Mouse (Mus musculus): ENCODE measurements around the gene Rhot1. TPM values are rescaled to one million over a fixed set of nuclear protein-coding genes. Genes with fewer than 3 reads are reported as not detected.

Rhot1 gene
- polyA plus RNA-seq, 1 experiment = 54.1 TPM

GRCm38 (mm10) chr11:80271096-80271495, 62.3 kb downstream of the Rhot1 start:
- Histone ChIP-seq H3K27ac (ENCODE audit: insufficient read depth, low read length) (no peak overlapping the region), H3K4me1 (ENCODE audit: control insufficient read depth, insufficient read depth, low read length) (no peaks in the 10 kb centered on the region; the same call in 1 of the 2 replicates), H3K4me3 (ENCODE audit: insufficient read depth, low read length) (no peak overlapping the region)
- TF ChIP-seq CTCF (IDR thresholded peaks at IDR 0.05; ENCODE audit: extremely low read depth, insufficient read depth, low read length) = no peak
- TF ChIP-seq POLR2A (IDR thresholded peaks at IDR 0.05; ENCODE audit: extremely low read depth, insufficient read depth, low read length) = no peak

GRCm38 (mm10) chr11:80275011-80275410, 66.2 kb downstream of the Rhot1 start:
- TF ChIP-seq CTCF (IDR thresholded peaks at IDR 0.05; ENCODE audit: extremely low read depth, insufficient read depth, low read length) (no peak), POLR2A (IDR thresholded peaks at IDR 0.05; ENCODE audit: extremely low read depth, insufficient read depth, low read length) (no peak)
- H3K27ac ChIP-seq (ENCODE audit: insufficient read depth, low read length) = no peak overlapping the region
- H3K4me3 ChIP-seq (ENCODE audit: insufficient read depth, low read length) = no peak overlapping the region
- H3K4me1 ChIP-seq (ENCODE audit: control insufficient read depth, insufficient read depth, low read length) = peaks cover 6% of the 10 kb centered on the region

GRCm38 (mm10) chr11:80278054-80278453, 69.2 kb downstream of the Rhot1 start:
- peaks cover 6% of the 10 kb centered on the region for H3K4me1 ChIP-seq (ENCODE audit: control insufficient read depth, insufficient read depth, low read length)
- no peak overlapping the region for H3K4me3 ChIP-seq (ENCODE audit: insufficient read depth, low read length)
- TF ChIP-seq CTCF (IDR thresholded peaks at IDR 0.05; ENCODE audit: extremely low read depth, insufficient read depth, low read length) (no peak), POLR2A (IDR thresholded peaks at IDR 0.05; ENCODE audit: extremely low read depth, insufficient read depth, low read length) (0 out of 2 replicates have a peak, but pooled peaks have one; percentile 30)
- 0 out of 2 replicates have a peak overlapping the region, but pooled peaks have one; percentile 95 for H3K27ac ChIP-seq (ENCODE audit: insufficient read depth, low read length)

- Histone ChIP-seq H3K4me3 (ENCODE audit: insufficient read depth, low read length) (no peak overlapping the region), H3K27ac (ENCODE audit: insufficient read depth, low read length) (no peak overlapping the region), H3K4me1 (ENCODE audit: control insufficient read depth, insufficient read depth, low read length) (no peaks in the 10 kb centered on the region)
- TF ChIP-seq CTCF (IDR thresholded peaks at IDR 0.05; ENCODE audit: extremely low read depth, insufficient read depth, low read length) (no peak), POLR2A (IDR thresholded peaks at IDR 0.05; ENCODE audit: extremely low read depth, insufficient read depth, low read length) (no peak)
These were observed 75.0 kb downstream of the Rhot1 start for GRCm38 (mm10) chr11:80283786-80284185.

GRCm38 (mm10) chr11:80284641-80285040, 75.8 kb downstream of the Rhot1 start:
- Histone ChIP-seq H3K27ac (ENCODE audit: insufficient read depth, low read length) (no peak overlapping the region), H3K4me1 (ENCODE audit: control insufficient read depth, insufficient read depth, low read length) (no peaks in the 10 kb centered on the region), H3K4me3 (ENCODE audit: insufficient read depth, low read length) (no peak overlapping the region)
- TF ChIP-seq CTCF (IDR thresholded peaks at IDR 0.05; ENCODE audit: extremely low read depth, insufficient read depth, low read length) (no peak), POLR2A (IDR thresholded peaks at IDR 0.05; ENCODE audit: extremely low read depth, insufficient read depth, low read length) (no peak)

- no peak overlapping the region for H3K4me3 ChIP-seq (ENCODE audit: insufficient read depth, low read length)
- TF ChIP-seq POLR2A (IDR thresholded peaks at IDR 0.05; ENCODE audit: extremely low read depth, insufficient read depth, low read length) = no peak
- TF ChIP-seq CTCF (IDR thresholded peaks at IDR 0.05; ENCODE audit: extremely low read depth, insufficient read depth, low read length) = peak; percentile 90
- no peak overlapping the region for H3K27ac ChIP-seq (ENCODE audit: insufficient read depth, low read length)
- 0 out of 2 replicates have a peak, but pooled peaks cover 3% of the 10 kb centered on the region for H3K4me1 ChIP-seq (ENCODE audit: control insufficient read depth, insufficient read depth, low read length)
These were observed 78.3 kb downstream of the Rhot1 start for GRCm38 (mm10) chr11:80287150-80287549.

- no peak overlapping the region for H3K27ac ChIP-seq (ENCODE audit: insufficient read depth, low read length)
- peak overlapping the region; percentile 11 for H3K4me3 ChIP-seq (ENCODE audit: insufficient read depth, low read length)
- 0 out of 2 replicates have a peak, but pooled peaks cover 3% of the 10 kb centered on the region for H3K4me1 ChIP-seq (ENCODE audit: control insufficient read depth, insufficient read depth, low read length)
- TF ChIP-seq CTCF (IDR thresholded peaks at IDR 0.05; ENCODE audit: extremely low read depth, insufficient read depth, low read length) = no peak
- peak; percentile 52 for TF ChIP-seq POLR2A (IDR thresholded peaks at IDR 0.05; ENCODE audit: extremely low read depth, insufficient read depth, low read length)
These were observed 81.1 kb downstream of the Rhot1 start for GRCm38 (mm10) chr11:80289701-80290445.

- Histone ChIP-seq H3K4me3 (ENCODE audit: insufficient read depth, low read length) (no peak overlapping the region), H3K4me1 (ENCODE audit: control insufficient read depth, insufficient read depth, low read length) (0 out of 2 replicates have a peak, but pooled peaks cover 3% of the 10 kb centered on the region), H3K27ac (ENCODE audit: insufficient read depth, low read length) (no peak overlapping the region)
- TF ChIP-seq CTCF (IDR thresholded peaks at IDR 0.05; ENCODE audit: extremely low read depth, insufficient read depth, low read length) (0 out of 2 replicates have a peak, but pooled peaks have one; percentile 4), POLR2A (IDR thresholded peaks at IDR 0.05; ENCODE audit: extremely low read depth, insufficient read depth, low read length) (no peak)
These were observed 82.2 kb downstream of the Rhot1 start for GRCm38 (mm10) chr11:80291004-80291403.

- Histone ChIP-seq H3K4me1 (ENCODE audit: control insufficient read depth, insufficient read depth, low read length) (0 out of 2 replicates have a peak, but pooled peaks cover 3% of the 10 kb centered on the region), H3K27ac (ENCODE audit: insufficient read depth, low read length) (no peak overlapping the region), H3K4me3 (ENCODE audit: insufficient read depth, low read length) (no peak overlapping the region)
- TF ChIP-seq POLR2A (IDR thresholded peaks at IDR 0.05; ENCODE audit: extremely low read depth, insufficient read depth, low read length) = no peak
- TF ChIP-seq CTCF (IDR thresholded peaks at IDR 0.05; ENCODE audit: extremely low read depth, insufficient read depth, low read length) = no peak
These were observed 83.6 kb downstream of the Rhot1 start for GRCm38 (mm10) chr11:80292463-80292862.

- TF ChIP-seq CTCF (IDR thresholded peaks at IDR 0.05; ENCODE audit: extremely low read depth, insufficient read depth, low read length) (no peak), POLR2A (IDR thresholded peaks at IDR 0.05; ENCODE audit: extremely low read depth, insufficient read depth, low read length) (no peak)
- 0 out of 2 replicates have a peak, but pooled peaks cover 3% of the 10 kb centered on the region for H3K4me1 ChIP-seq (ENCODE audit: control insufficient read depth, insufficient read depth, low read length)
- no peak overlapping the region for H3K27ac ChIP-seq (ENCODE audit: insufficient read depth, low read length)
- no peak overlapping the region for H3K4me3 ChIP-seq (ENCODE audit: insufficient read depth, low read length)
These were observed 86.2 kb downstream of the Rhot1 start for GRCm38 (mm10) chr11:80295066-80295465.
